Mouse (Mus musculus): ENCODE results near the gene S1pr4. TPM values are rescaled to one million over a fixed set of nuclear protein-coding genes. Genes with fewer than 3 reads are reported as not detected.

Gene S1pr4
- total RNA-seq, 2 experiments from 2014 or later: 0.37 to 0.54 TPM

GRCm38 (mm10) chr10:81519978-81520365, 20.0 kb upstream of the S1pr4 start:
- DNase-seq (ENCODE audit: low spot score in 2 of 2): no peak

DNA sequence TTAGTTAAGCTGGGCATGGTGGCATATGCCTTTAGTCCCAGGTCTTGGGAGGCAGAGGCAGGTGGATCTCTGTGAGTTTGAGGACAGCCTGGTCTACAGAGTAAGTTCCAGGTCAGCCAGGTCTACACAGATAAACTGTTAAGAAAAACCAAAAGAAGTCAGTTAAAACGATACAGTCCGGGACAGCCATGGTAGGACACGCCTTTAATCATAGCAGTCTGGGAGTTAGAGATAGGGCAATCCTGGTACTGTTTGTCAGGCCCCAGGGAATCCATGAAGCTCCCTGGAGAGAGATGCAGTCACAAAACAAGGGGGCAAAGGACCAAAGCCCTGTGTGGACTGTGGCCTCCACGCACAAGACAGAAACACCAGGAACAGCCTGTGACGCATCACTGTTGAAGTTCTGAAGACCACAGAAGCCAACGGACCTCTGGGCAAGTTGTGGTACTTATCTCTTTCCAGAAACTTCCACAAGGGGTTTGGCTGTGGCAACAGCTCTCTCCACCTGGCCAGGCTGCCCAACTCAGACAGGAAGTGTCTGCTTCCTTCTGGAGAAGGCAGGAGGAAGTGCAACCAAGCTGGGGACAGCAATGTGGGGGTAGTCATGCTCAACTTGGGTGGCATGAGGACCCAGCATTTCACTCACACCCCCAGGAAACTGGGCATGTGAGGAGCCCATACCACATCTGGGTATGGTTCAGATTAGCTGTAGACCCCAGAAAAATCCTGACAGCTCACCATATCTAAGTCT, 19.5 kb upstream of the S1pr4 start:
- DNase-seq (ENCODE audit: low spot score in 2 of 2): no peak

DNA sequence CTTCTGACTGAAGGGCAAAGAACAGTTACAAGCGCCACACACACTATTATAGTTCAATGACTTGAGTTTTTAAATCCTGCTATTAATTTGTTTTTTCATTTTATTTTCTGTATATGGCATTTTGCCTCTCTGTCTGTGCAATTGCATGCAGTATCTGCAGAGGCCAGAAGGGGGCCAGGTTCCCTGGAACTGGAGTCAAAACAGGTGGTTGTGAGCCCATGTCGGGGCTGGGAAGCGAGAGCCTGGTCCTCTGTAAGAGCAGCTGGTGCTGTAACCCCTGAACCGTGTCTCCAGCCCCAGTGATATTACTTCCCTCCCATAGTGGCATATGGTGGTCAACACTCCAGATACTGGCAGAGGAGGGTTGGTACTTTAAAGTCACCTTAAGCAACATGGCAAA, 18.6 kb upstream of the S1pr4 start:
- peak in 1 of 2 experiments; percentile 73 for DNase-seq (ENCODE audit: low spot score in 2 of 2)

DNA sequence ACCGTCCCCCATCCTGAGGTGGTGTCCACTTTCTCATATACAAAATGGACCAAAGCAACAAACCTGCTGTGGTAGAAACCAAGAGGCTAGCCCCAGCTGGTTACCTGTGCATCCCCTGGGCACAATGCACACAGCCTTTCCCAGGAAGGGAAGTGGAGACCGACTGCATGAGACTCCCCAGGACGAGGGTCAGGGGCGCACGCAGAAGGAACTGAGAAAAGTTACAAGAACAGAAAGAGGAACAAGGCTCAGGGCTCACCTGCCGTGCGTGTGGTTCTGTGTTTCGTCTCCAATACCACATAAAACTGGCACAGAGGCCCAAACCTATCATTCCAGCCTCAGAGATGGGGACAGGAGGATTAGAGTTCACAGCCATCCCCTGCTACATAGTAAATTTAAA, 17.3 kb upstream of the S1pr4 start:
- DNase-seq (ENCODE audit: low spot score in 2 of 2): no peak

GRCm38 (mm10) chr10:81513798-81514197, 13.9 kb upstream of the S1pr4 start:
- DNase-seq (ENCODE audit: low spot score in 2 of 2): no peak

DNA sequence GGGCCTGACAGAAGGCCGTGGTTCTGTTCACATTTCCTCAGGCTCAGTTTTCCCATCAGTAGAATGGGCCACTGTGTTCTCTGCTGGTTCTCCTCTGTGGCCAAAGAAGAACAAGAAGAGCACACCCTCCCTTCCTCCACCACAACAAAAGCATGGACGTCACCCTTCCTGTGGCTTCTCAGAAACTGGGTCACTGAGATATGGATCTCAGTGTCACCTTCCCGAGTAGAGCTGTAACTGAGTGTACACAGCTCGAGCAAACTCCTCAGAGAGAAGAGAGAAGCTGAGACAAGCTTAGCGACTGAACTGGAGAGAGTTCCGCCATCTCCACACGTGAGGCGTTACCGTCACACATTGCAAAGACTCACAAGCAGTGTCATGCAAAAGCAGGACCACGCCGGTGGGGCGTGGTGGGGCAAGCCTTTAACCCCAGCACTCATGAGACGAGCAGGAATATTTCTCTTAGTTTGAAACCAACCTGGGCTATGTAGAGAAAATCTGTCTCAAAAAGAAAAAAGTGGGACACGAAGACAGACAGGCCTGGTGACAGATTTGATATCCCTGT, 10.4 kb upstream of the S1pr4 start:
- no peak for DNase-seq (ENCODE audit: low spot score in 2 of 2)

GRCm38 (mm10) chr10:81507691-81508489, 8.0 kb upstream of the S1pr4 start:
- DNase-seq (ENCODE audit: low spot score in 2 of 2): no peak

GRCm38 (mm10) chr10:81507095-81507494, 7.2 kb upstream of the S1pr4 start:
- DNase-seq (ENCODE audit: low spot score in 2 of 2): no peak

- DNase-seq (ENCODE audit: low spot score in 2 of 2): no peak
Observed at GRCm38 (mm10) chr10:81505016-81505664, 5.2 kb upstream of the S1pr4 start.

DNA sequence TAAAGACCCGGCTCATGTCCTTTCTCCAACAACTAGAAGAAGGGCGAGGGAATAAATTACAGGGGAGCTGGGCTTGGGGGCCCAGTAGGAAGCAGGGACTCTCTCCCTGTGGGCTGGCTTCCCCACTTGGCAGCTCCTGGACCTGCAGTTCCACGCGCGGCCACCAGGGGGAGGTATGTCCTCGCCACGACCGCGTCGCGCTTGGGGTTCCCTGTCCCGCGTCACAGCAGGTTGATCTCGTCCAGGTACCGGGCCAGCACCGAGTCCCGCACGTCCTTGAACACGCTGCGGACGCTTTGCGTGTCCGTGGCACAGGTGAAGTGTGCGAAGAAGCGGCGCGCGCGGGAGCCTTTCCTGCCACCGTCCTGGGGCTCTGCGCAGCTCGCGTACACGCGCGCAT, 2.7 kb upstream of the S1pr4 start:
- DNase-seq (ENCODE audit: low spot score in 2 of 2): peak; percentile 85 to 86

DNA sequence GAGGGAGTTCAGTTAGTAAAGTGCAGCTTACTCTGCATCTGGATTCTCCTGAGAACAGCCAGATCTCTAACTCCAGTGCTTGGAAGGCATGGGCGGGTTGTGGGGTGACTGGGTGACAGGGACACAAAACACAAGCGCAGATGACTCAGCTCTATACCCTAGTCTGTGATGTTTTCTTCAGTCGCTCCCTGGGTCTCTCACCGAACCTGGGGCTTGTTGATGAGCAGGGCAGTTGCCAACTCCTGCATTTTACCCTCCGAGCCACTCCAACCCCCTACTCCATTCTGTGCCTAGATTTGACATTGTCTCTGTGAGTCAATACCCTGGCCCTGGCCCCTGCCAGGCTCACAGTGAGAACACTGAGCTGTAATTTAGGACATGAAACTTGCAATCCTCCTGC, 1.9 kb upstream of the S1pr4 start:
- no peak for DNase-seq (ENCODE audit: low spot score in 2 of 2)

DNA sequence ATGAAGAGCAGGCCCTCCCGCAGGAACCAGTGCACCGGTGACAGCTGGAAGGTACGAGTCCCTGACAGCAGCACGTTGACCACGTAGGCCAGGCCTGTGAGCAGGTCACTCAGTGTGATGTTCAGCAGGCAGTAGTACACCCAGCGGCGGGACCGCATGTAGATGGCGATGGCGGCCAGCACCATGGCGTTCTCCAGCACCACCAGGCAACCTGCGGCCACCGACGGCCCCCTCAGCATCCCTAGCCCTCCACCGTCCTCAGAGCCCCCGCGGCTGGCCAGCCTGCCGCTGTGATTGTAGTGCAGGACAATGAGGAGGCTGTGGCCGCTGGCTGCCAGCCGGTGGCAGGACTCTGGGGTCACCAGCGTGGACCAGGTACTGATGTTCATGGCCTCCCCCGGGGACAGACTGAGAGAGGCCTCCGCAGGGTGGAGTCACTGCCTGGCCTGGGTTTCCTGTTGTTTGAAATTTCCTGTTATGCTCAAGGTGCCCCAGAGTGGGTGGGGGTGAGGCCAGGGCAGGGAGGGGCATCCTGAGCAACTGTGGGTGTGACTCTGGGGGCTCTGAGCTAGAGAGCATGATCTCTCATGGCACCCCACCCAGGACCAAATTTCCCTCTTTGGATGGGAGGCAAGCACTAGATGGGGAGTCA, 556 bp downstream of the S1pr4 start:
- no peak for DNase-seq (ENCODE audit: low spot score in 2 of 2)

- no peak for DNase-seq (ENCODE audit: low spot score in 2 of 2)
Observed at GRCm38 (mm10) chr10:81498316-81499249, 1.3 kb downstream of the S1pr4 start.

DNA sequence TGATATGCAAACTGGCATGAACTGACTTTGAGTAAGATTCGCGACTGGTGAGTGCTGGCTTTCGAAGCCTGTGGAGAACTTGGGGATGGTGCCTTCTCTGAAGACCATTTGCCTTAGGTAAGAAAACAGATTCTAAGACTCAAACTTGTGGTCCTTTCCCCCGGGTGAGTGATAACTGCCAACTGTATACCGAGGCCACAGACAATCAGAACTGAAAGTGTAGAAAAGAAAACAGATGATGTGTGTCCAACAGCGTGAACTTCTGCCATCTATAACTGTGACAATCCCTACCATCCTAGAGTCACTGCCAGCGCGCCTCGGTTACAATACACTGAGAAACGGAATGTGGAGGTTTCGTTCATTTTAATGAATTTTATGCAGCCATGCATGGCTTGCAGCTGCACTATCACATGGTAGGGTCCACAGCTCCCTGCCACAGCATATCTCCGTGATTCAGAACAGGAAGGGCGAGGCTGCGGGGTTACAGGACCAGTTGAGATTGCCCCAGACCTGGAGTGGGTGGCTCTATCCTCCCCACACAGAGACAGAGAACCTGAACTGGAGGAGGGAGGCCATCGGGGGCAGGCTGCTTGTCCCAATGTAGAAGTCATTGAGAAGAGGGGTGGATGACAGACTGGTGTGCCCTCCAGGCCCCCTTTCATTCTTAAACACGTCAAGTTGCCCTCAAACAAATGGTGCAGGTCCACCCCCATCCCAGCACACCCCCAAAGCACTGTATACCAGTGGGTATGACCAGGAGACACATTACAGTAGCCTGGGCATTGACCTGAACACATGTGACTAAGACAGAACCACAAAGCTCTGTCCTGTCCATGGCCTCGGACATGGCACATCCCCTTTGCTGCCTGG, 2.3 kb downstream of the S1pr4 start:
- no peak for DNase-seq (ENCODE audit: low spot score in 2 of 2)

DNA sequence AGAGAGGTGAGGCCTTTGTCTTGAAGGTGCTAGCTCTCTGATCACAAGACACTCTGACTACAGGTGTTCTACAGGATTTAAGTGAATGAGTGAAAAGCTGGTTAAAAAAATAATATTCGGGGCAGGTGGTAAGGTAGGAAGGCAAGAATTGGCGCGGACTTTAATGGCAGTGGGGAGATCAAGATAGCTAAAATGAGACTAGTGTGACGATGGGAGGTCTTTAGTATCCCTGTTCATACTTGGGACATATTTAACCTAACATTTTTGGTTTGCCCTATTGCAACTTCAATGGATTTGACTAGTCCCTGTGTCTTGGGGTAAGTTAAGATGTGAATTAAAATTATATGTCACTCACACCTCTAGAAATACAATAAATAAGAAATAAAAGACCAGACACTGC, 3.0 kb downstream of the S1pr4 start:
- no peak for DNase-seq (ENCODE audit: low spot score in 2 of 2)

DNA sequence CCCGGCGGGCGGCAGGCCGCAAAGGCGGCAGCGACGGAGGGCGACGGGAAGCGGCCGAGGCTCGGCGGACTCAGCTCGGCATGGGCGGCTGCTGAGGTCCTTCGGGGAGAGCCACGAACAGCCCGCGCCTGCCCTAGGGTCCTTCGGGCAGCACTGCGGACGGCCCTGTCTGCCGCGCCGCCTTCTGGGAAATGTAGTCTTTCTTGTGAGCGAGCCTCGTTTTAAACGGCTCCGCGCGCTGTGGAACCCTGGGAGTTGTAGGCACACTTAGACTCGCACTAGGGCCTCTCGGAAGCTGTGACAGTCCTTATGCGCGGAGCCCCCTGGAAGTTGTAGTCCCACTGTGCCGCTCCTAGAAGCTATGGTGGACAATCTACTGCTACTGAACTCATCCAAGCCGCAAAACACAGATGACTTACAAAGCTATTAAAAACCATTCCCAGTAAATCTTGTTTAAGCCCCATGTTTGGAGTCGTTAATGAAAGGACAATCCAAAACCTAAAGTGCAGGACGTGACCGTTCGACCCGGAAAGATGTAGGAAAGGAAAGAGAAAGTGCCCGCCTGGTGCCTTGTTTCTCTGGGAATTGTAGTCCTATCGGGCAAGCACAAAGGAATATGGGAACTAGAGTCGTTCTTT, 3.5 kb downstream of the S1pr4 start, which contains the start of gene Ncln:
TSS of gene Ncln (minus strand) at position 129 of the 638 bp plus-strand sequence.
- DNase-seq (ENCODE audit: low spot score in 2 of 2): peak; percentile 92 to 98

DNA sequence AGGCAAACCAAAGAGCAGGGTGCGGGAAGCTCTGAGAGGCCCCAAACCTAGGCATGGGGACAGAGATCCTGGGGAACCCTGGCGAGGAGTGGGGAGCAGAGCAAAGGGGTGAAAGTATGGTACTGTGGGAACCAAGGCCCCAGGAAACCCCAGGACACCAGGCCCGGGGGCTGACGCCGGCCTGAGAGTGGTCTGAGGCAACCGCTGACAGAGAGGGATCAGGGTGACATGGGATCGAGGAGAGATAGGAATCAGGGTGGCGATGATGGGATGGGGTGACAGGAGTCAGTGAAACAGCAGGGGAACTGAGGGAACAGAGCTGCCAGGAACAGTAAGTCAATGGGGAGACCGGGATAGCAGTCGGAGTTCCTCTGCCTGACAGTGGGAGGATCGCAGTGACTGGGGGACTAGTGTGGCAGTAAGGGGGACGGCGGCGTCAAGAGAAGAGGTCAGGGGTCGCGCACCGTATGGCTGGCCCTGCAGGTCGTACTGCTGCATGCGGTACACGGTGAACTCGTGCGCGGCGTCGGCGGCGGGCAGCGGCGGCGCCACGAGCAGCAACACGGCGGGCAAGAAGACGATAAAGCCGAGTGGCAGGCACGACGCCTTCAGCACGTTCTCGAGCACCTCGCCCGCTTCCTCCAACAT, 4.2 kb downstream of the S1pr4 start:
- no peak for DNase-seq (ENCODE audit: low spot score in 2 of 2)

DNA sequence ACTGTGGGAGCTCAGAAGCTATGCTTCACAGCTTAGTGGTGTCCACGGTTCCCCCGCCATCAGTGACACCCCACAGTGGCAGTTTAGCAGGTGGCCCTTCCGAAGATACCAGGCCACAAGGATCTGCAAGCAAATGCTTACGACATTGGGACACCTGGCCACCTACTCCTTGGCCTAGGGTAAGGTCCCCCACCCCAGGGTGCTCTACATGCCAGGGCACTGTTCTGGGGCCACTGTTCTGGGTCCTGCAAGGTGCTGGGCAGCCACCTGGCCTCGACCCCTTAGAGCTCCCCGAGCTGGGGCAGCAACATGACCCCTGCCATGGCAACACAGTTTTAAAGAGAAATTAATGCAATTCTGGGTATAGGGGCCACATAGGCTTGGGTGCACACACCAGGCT, 4.8 kb downstream of the S1pr4 start:
- DNase-seq (ENCODE audit: low spot score in 2 of 2): no peak

Measured in gastrocnemius, postnatal 4 days (tissue).